Mouse (Mus musculus) liver, embryonic 14.5 days (tissue): Measurements from ENCODE around the gene Prkn. TPM values are rescaled to one million over a fixed set of nuclear protein-coding genes. Genes with fewer than 3 reads are reported as not detected.

Experiments used
- ATAC-seq: fragments of 200-750 bp; cut with Nextera tagmentation; 2 replicates; pipeline ENCODE4 v1.8.0; 2017; ENCODE audit warnings: moderate number of reproducible peaks, mild to moderate bottlenecking, moderate library complexity; ENCODE audit not compliant: insufficient read depth
- DNase-seq, 3 experiments: peaks; one replicate each; pipeline ENCODE4 v3.0.0-alpha.2; 2012 to 2013; ENCODE audit warnings: low read depth in 3 of 3, low spot score in 3 of 3
- H3K27ac ChIP-seq: fragments of 300-500 bp; sonication (generic); 2 replicates; pipeline ENCODE4 v1.5.1; 2014; ENCODE audit warnings: moderate library complexity, mild to moderate bottlenecking, control low read depth, inconsistent platforms
- H3K27me3 ChIP-seq: fragments of 300-500 bp; sonication (generic); 2 replicates; pipeline ENCODE4 v1.6.1; 2014; ENCODE audit warnings: mild to moderate bottlenecking, low read length, moderate library complexity; ENCODE audit not compliant: control insufficient read depth, insufficient read depth
- H3K36me3 ChIP-seq: fragments of 300-500 bp; sonication (generic); replicated peaks from 2 replicates; pipeline ENCODE4 v1.6.1; 2014; ENCODE audit warnings: low read depth; ENCODE audit not compliant: control insufficient read depth, insufficient read depth
- H3K4me1 ChIP-seq, 2 experiments: fragments of 200-500 bp in 1 of 2; fragments of 300-500 bp in 1 of 2; sonication (generic) in 1 of 2; replicated peaks; 2 replicates each; pipeline ENCODE4 v1.6.1; 2012 to 2014; ENCODE audit warnings: antibody characterized with exemption in 1 of 2, inconsistent platforms in 1 of 2, low read length in 1 of 2; ENCODE audit not compliant: control insufficient read depth in 2 of 2, insufficient read depth in 2 of 2
- H3K4me2 ChIP-seq: fragments of 300-500 bp; sonication (generic); 2 replicates; pipeline ENCODE4 v1.6.1; 2014; ENCODE audit warnings: low read depth, mild to moderate bottlenecking, control low read depth, moderate library complexity
- H3K4me3 ChIP-seq, 2 experiments: fragments of 200-500 bp in 1 of 2; fragments of 300-500 bp in 1 of 2; sonication (generic) in 1 of 2; 2 replicates each; pipeline ENCODE4 v1.5.1; 2012 to 2014; ENCODE audit warnings: low read depth in 2 of 2, low read length in 2 of 2, mild to moderate bottlenecking in 2 of 2, control low read depth in 1 of 2, inconsistent platforms in 1 of 2, moderate library complexity in 1 of 2; ENCODE audit not compliant: insufficient read depth in 1 of 2
- H3K9ac ChIP-seq: fragments of 300-500 bp; sonication (generic); replicated peaks from 2 replicates; pipeline ENCODE4 v1.6.1; 2014; ENCODE audit warnings: mild to moderate bottlenecking, control low read depth, moderate library complexity
- H3K9me3 ChIP-seq: fragments of 300-500 bp; sonication (generic); 2 replicates; pipeline ENCODE4 v1.6.1; 2016; ENCODE audit warnings: low read length, mixed read lengths; ENCODE audit not compliant: control insufficient read depth
- CTCF ChIP-seq: IDR thresholded peaks from 2 replicates; pipeline ENCODE4 v1.5.1; 2016; ENCODE audit warnings: antibody characterized with exemption, low read depth, control low read depth
- EP300 ChIP-seq: IDR thresholded peaks from 2 replicates; pipeline ENCODE4 v1.6.1; 2016; ENCODE audit warnings: antibody characterized with exemption, low read depth
- WGBS: fragments of 180-500 bp; shearing (Covaris S2); extraction: QIAGEN DNeasy Blood & Tissue Kit; methylation state at CpG from one replicate; pipeline ENCODE4 v1.1.7; 2014; ENCODE audit not compliant: insufficient replicate concordance; 5-methylcytosine and 5-hydroxymethylcytosine counted together
- polyA plus RNA-seq, 2 experiments: library from polyadenylated mRNA; depleted of rRNA in 1 of 2; stranded (reverse) in 1 of 2; unstranded in 1 of 2; fragments of >200 nt; fragmentation: Nextera tagmentation in 1 of 2; extraction: Ambion mirVana in 1 of 2; gene quantifications; 2 replicates each; pipeline versions ENCODE4 v1.2.1 to v1.2.3; 2012 to 2014

The Prkn gene
- polyA plus RNA-seq, 2 experiments = 0.17 to 0.61 TPM

- no peak overlapping the region for H3K4me3 ChIP-seq
- ATAC-seq (no peak), DNase-seq (no peak)
- TF ChIP-seq EP300 (no peak), CTCF (peak; percentile 34)
- H3K4me1 ChIP-seq = no peaks in the 10 kb centered on the region
- no peaks in the 10 kb centered on the region for H3K27me3 ChIP-seq
- WGBS = 14% methylated on average over 14 of the region's 14 CpGs
- no peak overlapping the region for H3K4me2 ChIP-seq
- H3K9ac ChIP-seq = no peak overlapping the region
- H3K27ac ChIP-seq = no peak overlapping the region
- no peaks in the 10 kb centered on the region for H3K9me3 ChIP-seq
- H3K36me3 ChIP-seq = no peaks in the 10 kb centered on the region
These were observed 227.7 kb downstream of the Prkn start for GRCm38 (mm10) chr17:11067704-11068475.

GRCm38 (mm10) chr17:11070996-11071395 lies 230.8 kb downstream of the Prkn start:
- ATAC-seq (no peak), DNase-seq (no peak)
- Histone ChIP-seq H3K4me1 (no peaks in the 10 kb centered on the region), H3K4me3 (no peak overlapping the region), H3K27ac (no peak overlapping the region), H3K4me2 (no peak overlapping the region), H3K27me3 (no peaks in the 10 kb centered on the region), H3K9me3 (no peaks in the 10 kb centered on the region), H3K9ac (no peak overlapping the region), H3K36me3 (no peaks in the 10 kb centered on the region)
- TF ChIP-seq EP300 (no peak), CTCF (no peak)

GRCm38 (mm10) chr17:11076319-11076903 lies 236.2 kb downstream of the Prkn start:
- DNase-seq (no peak), ATAC-seq (no peak)
- Histone ChIP-seq H3K4me1 (no peaks in the 10 kb centered on the region), H3K4me2 (no peak overlapping the region), H3K27me3 (no peaks in the 10 kb centered on the region), H3K27ac (no peak overlapping the region), H3K36me3 (no peaks in the 10 kb centered on the region), H3K9me3 (no peaks in the 10 kb centered on the region), H3K9ac (no peak overlapping the region), H3K4me3 (no peak overlapping the region)
- no peak for TF ChIP-seq CTCF
- no peak for TF ChIP-seq EP300
- 56% methylated on average over 6 of the region's 6 CpGs for WGBS

GRCm38 (mm10) chr17:11086492-11086891 lies 246.3 kb downstream of the Prkn start:
- 47% methylated on average over 1 of the region's 1 CpGs for WGBS
- no peak for DNase-seq
- Histone ChIP-seq H3K9ac (no peak overlapping the region), H3K27me3 (no peaks in the 10 kb centered on the region), H3K4me1 (no peaks in the 10 kb centered on the region), H3K36me3 (no peaks in the 10 kb centered on the region), H3K4me3 (no peak overlapping the region), H3K4me2 (no peak overlapping the region), H3K27ac (no peak overlapping the region), H3K9me3 (no peaks in the 10 kb centered on the region)
- TF ChIP-seq CTCF = no peak
- no peak for TF ChIP-seq EP300
- no peak for ATAC-seq

GRCm38 (mm10) chr17:11087088-11087487 lies 246.9 kb downstream of the Prkn start:
- Histone ChIP-seq H3K27me3 (no peaks in the 10 kb centered on the region), H3K27ac (no peak overlapping the region), H3K36me3 (no peaks in the 10 kb centered on the region), H3K9ac (no peak overlapping the region), H3K4me3 (no peak overlapping the region), H3K9me3 (no peaks in the 10 kb centered on the region), H3K4me1 (no peaks in the 10 kb centered on the region), H3K4me2 (no peak overlapping the region)
- ATAC-seq = no peak
- WGBS = 66% methylated on average over 5 of the region's 5 CpGs
- TF ChIP-seq CTCF (no peak), EP300 (no peak)
- DNase-seq = no peak
